Comparison of ENCODE assay signal across 10 mouse cellular contexts in genomic region chr2:167828258-167828657, GRCm38 (mm10).
DNase-seq lines count a peak whose midpoint lies in the region; ATAC-seq and TF ChIP-seq lines count a peak whose summit lies in the region.
"Had no signal": no experiment of that assay in that cellular context is flagged by ENCODE, and none has a peak within 500 bp of the region (broad histone marks: within the 10 kb centered on the region; RNA-seq: fewer than 3 reads in every experiment).

No protein-coding gene starts in this region.

- no peaks in the 10 kb centered on the region for H3K79me2 ChIP-seq in liver, adult 2 months (ENCODE audit: control insufficient read depth, insufficient read depth, low read length)

- H3K27me3 ChIP-seq in liver, embryonic 11.5 days (replicated peaks; ENCODE audit: control insufficient read depth, insufficient read depth, low read length) = no peaks in the 10 kb centered on the region
- no peaks in the 10 kb centered on the region for H3K27me3 ChIP-seq in liver, adult 2 months (ENCODE audit: control insufficient read depth, insufficient read depth, low read length)
- H3K27me3 ChIP-seq in kidney, embryonic 15.5 days = no peaks in the 10 kb centered on the region
- H3K27me3 ChIP-seq: embryonic facial prominence, embryonic 13.5 days; hindbrain, embryonic 12.5 days had no signal

- TF ChIP-seq POLR2A in liver, adult 2 months (IDR thresholded peaks at IDR 0.05; ENCODE audit: extremely low read depth, insufficient read depth, low read length) = no peak

- no peak overlapping the region for H3K4me2 ChIP-seq in liver, embryonic 11.5 days
- no peak overlapping the region for H3K4me2 ChIP-seq in kidney, embryonic 15.5 days
- H3K4me2 ChIP-seq: embryonic facial prominence, embryonic 13.5 days; hindbrain, embryonic 12.5 days had no signal

- no peak overlapping the region for H3K27ac ChIP-seq in liver, embryonic 11.5 days (ENCODE audit: low read depth, low read length)
- H3K27ac ChIP-seq in liver, adult 2 months (replicated peaks; ENCODE audit: insufficient read depth, low read depth, low read length) = peak overlapping the region; percentile 99
- no peak overlapping the region for H3K27ac ChIP-seq in kidney, embryonic 15.5 days
- H3K27ac ChIP-seq: embryonic facial prominence, embryonic 13.5 days; hindbrain, embryonic 12.5 days had no signal

- no peak for ATAC-seq in liver, embryonic 11.5 days (replicated peaks; ENCODE audit: low FRiP score)
- ATAC-seq in kidney, embryonic 15.5 days (replicated peaks; ENCODE audit: low FRiP score) = no peak

- H3K9ac ChIP-seq in liver, embryonic 11.5 days (ENCODE audit: low read depth, low read length) = no peak overlapping the region
- H3K9ac ChIP-seq in liver, adult 2 months (ENCODE audit: low read depth, low read length) = peak overlapping the region; percentile 37
- H3K9ac ChIP-seq in kidney, embryonic 15.5 days = no peak overlapping the region
- H3K9ac ChIP-seq: embryonic facial prominence, embryonic 13.5 days; hindbrain, embryonic 12.5 days had no signal

- no peak overlapping the region for H3K4me3 ChIP-seq in liver, embryonic 11.5 days (ENCODE audit: low read depth, low read length)
- H3K4me3 ChIP-seq in liver, adult 2 months (ENCODE audit: insufficient read depth, low read depth, low read length) = no peak overlapping the region
- H3K4me3 ChIP-seq in kidney, embryonic 15.5 days (replicated peaks) = no peak overlapping the region
- H3K4me3 ChIP-seq: embryonic facial prominence, embryonic 13.5 days; hindbrain, embryonic 12.5 days had no signal

- DNase-seq in liver = peak; percentile 46
- no peak for DNase-seq in liver, embryonic 11.5 days (ENCODE audit: low spot score)
- peak; percentile 74 to 90 for DNase-seq in adrenal gland, adult (ENCODE audit: inconsistent age in 2 of 2, low spot score in 1 of 2)
- DNase-seq in heart, adult 9 months (ENCODE audit: low spot score in 2 of 2) = peak; percentile 69 to 82
- DNase-seq in liver, adult 2 months (ENCODE audit: extremely low read depth, low read depth, low spot score) = peak; percentile 83
- no peak for DNase-seq in embryo, embryonic 9.5 days (ENCODE audit: extremely low spot score)
- DNase-seq in right cerebral cortex, adult 18-20 months = no peak

- peaks cover 15% of the 10 kb centered on the region for H3K4me1 ChIP-seq in liver, embryonic 11.5 days (replicated peaks; ENCODE audit: control insufficient read depth, insufficient read depth, low read length)
- peaks cover 38% of the 10 kb centered on the region for H3K4me1 ChIP-seq in liver, adult 2 months (ENCODE audit: control insufficient read depth, insufficient read depth, low read length)
- H3K4me1 ChIP-seq in kidney, embryonic 15.5 days = peaks cover 49% of the 10 kb centered on the region

- WGBS in liver, embryonic 11.5 days = 49% methylated on average over 5 of the region's 5 CpGs
- 1% methylated on average over 5 of the region's 5 CpGs for WGBS in liver, adult 2 months
- WGBS in kidney, embryonic 15.5 days = 30% methylated on average over 5 of the region's 5 CpGs

- H3K9me3 ChIP-seq in liver, embryonic 11.5 days (ENCODE audit: control insufficient read depth, low read length) = no peaks in the 10 kb centered on the region
- no peaks in the 10 kb centered on the region for H3K9me3 ChIP-seq in kidney, embryonic 15.5 days (replicated peaks)
- H3K9me3 ChIP-seq: embryonic facial prominence, embryonic 13.5 days; hindbrain, embryonic 12.5 days had no signal

- H3K36me3 ChIP-seq in liver, embryonic 11.5 days (ENCODE audit: control insufficient read depth, insufficient read depth, low read length) = no peaks in the 10 kb centered on the region
- no peaks in the 10 kb centered on the region for H3K36me3 ChIP-seq in liver, adult 2 months (ENCODE audit: control insufficient read depth, insufficient read depth, low read length)
- no peaks in the 10 kb centered on the region for H3K36me3 ChIP-seq in kidney, embryonic 15.5 days
- H3K36me3 ChIP-seq: embryonic facial prominence, embryonic 13.5 days; hindbrain, embryonic 12.5 days had no signal

- TF ChIP-seq CTCF in liver, adult 2 months (IDR thresholded peaks at IDR 0.05; ENCODE audit: low read depth, low read length) = no peak

Comparison
In these comparisons a context has a peak if more than half of its experiments do, and no peak if none do; other contexts are left out.
1. DNase-seq: peak in liver (single experiment), adrenal gland, adult (2 of 2), heart, adult 9 months (2 of 2) and liver, adult 2 months (single experiment); none in liver, embryonic 11.5 days (single experiment), embryo, embryonic 9.5 days (single experiment) and right cerebral cortex, adult 18-20 months (single experiment).